Mouse (Mus musculus) C2C12 (cell line): Measurements from ENCODE around the gene Tmem107. TPM values are rescaled to one million over a fixed set of nuclear protein-coding genes. Genes with fewer than 3 reads are reported as not detected.

Experiments used
- H3K27me3 ChIP-seq: one replicate; pipeline ENCODE4 v1.6.1; 2011; ENCODE audit not compliant: control insufficient read depth, insufficient read depth, insufficient read length
- H3K36me3 ChIP-seq: one replicate; pipeline ENCODE4 v1.6.1; 2011; ENCODE audit not compliant: control insufficient read depth, insufficient read depth
- H3K4me3 ChIP-seq: one replicate; pipeline ENCODE4 v1.5.1; 2011; ENCODE audit warnings: mild to moderate bottlenecking, control low read depth; ENCODE audit not compliant: poor library complexity, insufficient read depth, severe bottlenecking
- H3K79me2 ChIP-seq: one replicate; pipeline ENCODE4 v1.6.1; 2011; ENCODE audit not compliant: control insufficient read depth, insufficient read depth
- H3K79me3 ChIP-seq: one replicate; pipeline ENCODE4 v1.6.1; 2011; ENCODE audit warnings: low read depth, control low read depth
- H3ac ChIP-seq: one replicate; pipeline ENCODE3; 2011; ENCODE audit warnings: low read depth; ENCODE audit not compliant: control insufficient read depth, insufficient read length
- CEBPB ChIP-seq: IDR thresholded peaks from one replicate; pipeline ENCODE4 v1.6.1; 2011; ENCODE audit warnings: low read depth, mild to moderate bottlenecking, control low read depth, moderate library complexity
- CTCF ChIP-seq: IDR thresholded peaks from one replicate; pipeline ENCODE4 v1.5.1; 2011; ENCODE audit not compliant: control insufficient read depth, insufficient read depth, insufficient read length
- FOSL1 ChIP-seq: IDR thresholded peaks from one replicate; pipeline ENCODE4 v1.8.0; 2011; ENCODE audit warnings: mild to moderate bottlenecking, low read length; ENCODE audit not compliant: poor library complexity, insufficient read depth, severe bottlenecking
- MAX ChIP-seq: IDR thresholded peaks from one replicate; pipeline ENCODE4 v1.6.1; 2011; ENCODE audit warnings: mild to moderate bottlenecking, control low read depth
- MYOD1 ChIP-seq: IDR thresholded peaks from one replicate; pipeline ENCODE4 v1.6.1; 2011; ENCODE audit warnings: low read depth; ENCODE audit not compliant: control insufficient read depth, insufficient read length
- MYOG ChIP-seq: IDR thresholded peaks from one replicate; pipeline ENCODE4 v1.6.1; 2011; ENCODE audit not compliant: control insufficient read depth, insufficient read length; ENCODE audit errors: extremely low read depth
- USF1 ChIP-seq: IDR thresholded peaks from one replicate; pipeline ENCODE4 v1.6.1; 2011; ENCODE audit warnings: low read depth, mild to moderate bottlenecking, control low read depth, moderate library complexity
- polyA plus RNA-seq: library from polyadenylated mRNA; unstranded; fragments of >200 nt; fragmentation: generic; extraction: Trizol; gene quantifications from one replicate; pipeline ENCODE4 v1.2.1, GENCODE M21; 2012; ENCODE audit warnings: missing spikeins

Tmem107 gene
- polyA plus RNA-seq, 1 experiment = 41.9 TPM

DNA sequence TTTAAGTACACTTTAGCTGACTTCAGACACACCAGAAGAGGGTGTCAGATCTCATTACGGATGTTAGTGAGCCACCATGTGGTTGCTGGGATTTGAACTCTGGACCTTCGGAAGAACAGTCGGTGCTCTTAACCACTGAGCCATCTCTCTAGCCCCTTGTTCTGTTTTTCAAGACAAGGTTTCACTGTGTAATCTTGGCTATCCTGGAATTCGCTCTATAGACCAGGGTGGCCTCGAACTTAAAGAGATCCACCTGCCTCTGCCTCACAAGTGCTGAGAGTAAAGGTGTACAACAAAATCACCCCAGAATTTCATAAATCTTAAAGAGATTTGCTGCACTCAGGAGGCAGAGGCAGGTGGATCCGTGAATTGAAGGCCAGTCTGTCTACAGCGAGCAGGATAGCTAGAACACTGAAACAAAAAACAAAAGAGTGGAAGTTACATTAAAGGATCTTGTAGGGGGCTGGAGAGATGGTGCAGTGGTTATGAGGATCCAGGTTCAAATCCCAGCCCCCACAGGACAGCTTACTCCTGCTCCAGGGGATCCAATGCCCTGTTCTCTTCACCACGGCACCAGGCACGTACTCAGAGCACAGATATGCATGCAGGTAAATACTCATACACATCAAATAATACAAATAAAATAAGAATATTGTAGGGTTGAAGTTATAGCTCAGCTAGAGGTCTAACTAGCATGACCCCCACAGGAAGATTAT, 5.3 kb downstream of the Tmem107 start:
- Histone ChIP-seq H3ac (no peak overlapping the region), H3K27me3 (no peaks in the 10 kb centered on the region), H3K79me2 (no peaks in the 10 kb centered on the region), H3K4me3 (no peak overlapping the region), H3K36me3 (no peaks in the 10 kb centered on the region), H3K79me3 (no peaks in the 10 kb centered on the region)
- no peak for TF ChIP-seq CEBPB
- TF ChIP-seq USF1 = no peak
- TF ChIP-seq MYOD1 = no peak
- no peak for TF ChIP-seq MYOG
- no peak for TF ChIP-seq MAX
- TF ChIP-seq FOSL1 = no peak
- TF ChIP-seq CTCF = no peak

DNA sequence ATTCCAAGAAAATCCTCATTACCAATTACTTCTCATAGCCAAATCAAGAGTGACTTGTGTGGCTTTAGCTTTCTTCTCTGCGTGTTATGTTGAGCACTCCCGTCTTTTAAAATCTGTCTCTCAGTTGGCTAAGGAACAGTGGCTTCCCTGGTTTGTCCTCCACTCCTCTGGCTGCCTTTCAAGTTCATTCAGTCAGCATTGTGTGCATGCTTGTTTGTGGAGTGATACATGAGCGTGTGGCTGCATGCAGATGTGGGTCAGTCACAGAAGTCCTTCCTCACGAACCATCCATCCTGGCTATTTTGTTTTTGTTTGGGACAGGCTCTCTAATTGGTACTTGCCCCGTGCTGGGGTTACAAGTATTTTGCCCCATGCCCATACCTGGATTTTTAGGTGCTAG, 6.0 kb downstream of the Tmem107 start:
- H3K79me2 ChIP-seq = no peaks in the 10 kb centered on the region
- TF ChIP-seq CTCF (no peak), MYOD1 (no peak), MAX (no peak), USF1 (no peak), FOSL1 (no peak), MYOG (no peak), CEBPB (no peak)
- H3K36me3 ChIP-seq = no peaks in the 10 kb centered on the region
- H3K27me3 ChIP-seq = no peaks in the 10 kb centered on the region
- H3ac ChIP-seq = no peak overlapping the region
- no peaks in the 10 kb centered on the region for H3K79me3 ChIP-seq
- H3K4me3 ChIP-seq = no peak overlapping the region

DNA sequence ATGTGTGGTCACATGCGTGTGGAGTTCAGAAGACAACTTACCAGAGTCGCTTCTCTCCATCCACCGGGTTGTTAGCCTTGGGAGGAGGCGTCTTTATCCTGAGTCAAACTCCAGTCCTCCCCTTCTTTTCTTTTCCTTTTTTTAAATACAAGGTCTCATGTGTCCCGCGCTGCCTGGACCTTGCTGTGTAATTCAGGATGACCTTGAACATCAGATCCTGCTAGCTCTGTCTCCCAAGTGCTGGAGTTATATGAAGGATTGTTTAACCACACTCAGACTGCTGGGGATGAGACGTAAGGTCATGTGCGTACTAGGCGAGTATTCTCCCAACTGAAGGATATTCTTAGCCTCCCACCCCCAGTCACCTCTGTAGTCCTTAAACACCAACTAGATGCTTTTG, 6.7 kb downstream of the Tmem107 start:
- Histone ChIP-seq H3K36me3 (no peaks in the 10 kb centered on the region), H3K4me3 (no peak overlapping the region), H3K79me3 (no peaks in the 10 kb centered on the region), H3K27me3 (no peaks in the 10 kb centered on the region), H3ac (no peak overlapping the region), H3K79me2 (no peaks in the 10 kb centered on the region)
- TF ChIP-seq MAX (no peak), USF1 (no peak), FOSL1 (no peak), CTCF (no peak), CEBPB (no peak)

DNA sequence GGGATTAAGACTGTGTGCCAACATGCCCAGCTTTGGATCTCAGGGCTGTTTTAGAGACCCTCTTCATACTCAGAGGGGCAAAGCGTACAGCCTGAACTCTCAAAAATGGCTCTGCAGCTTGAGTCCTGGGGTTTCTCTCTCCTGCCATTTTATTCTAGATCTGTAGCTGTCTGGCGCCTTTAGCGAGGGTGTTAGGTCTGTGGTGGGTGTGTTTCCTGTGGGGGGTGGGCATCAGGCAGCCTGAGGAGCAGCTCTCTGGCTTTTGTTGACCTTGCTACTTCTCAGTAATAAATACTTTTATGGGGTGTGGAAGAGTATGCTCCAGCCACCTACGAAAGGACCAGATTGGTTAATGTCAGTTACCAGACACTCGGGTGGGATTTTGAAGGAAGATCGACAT, 7.4 kb downstream of the Tmem107 start:
- Histone ChIP-seq H3ac (no peak overlapping the region), H3K79me2 (no peaks in the 10 kb centered on the region), H3K79me3 (no peaks in the 10 kb centered on the region), H3K27me3 (no peaks in the 10 kb centered on the region), H3K4me3 (no peak overlapping the region), H3K36me3 (no peaks in the 10 kb centered on the region)
- TF ChIP-seq MYOD1 (no peak), MAX (no peak), FOSL1 (no peak)

DNA sequence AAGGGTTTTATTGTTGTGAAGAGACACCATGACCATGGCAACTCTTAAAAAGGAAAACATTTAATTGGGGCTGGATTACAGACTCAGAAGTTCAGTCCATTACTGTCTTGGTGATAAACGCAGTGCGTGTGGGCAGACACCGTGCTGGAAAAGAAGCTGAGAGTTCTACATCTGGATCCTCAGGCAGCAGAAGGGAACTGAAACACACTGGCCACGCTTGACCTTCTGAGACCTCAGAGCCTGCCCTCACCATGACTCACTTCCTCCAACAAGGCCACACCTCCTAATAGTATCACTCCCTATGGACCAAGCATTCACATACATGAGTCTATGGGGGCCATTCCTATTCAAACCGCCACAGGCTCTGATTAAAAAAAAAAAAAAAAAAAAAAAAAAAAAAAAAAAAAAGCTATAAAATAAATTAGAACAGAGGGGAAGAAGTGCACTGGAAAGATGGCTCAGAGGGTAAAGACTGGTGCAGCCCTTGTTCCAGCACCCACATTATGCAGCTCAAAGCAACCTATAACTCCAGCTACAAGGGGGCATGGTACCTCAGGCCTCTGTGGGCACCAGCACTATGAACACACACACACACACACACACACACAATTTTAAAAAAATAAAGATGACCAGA, 8.3 kb downstream of the Tmem107 start:
- TF ChIP-seq MYOG = no peak
- TF ChIP-seq FOSL1 = peak; percentile 36
- no peak for TF ChIP-seq CEBPB
- TF ChIP-seq CTCF = no peak
- TF ChIP-seq MAX = peak; percentile 66
- TF ChIP-seq USF1 = no peak
- no peak for TF ChIP-seq MYOD1
- Histone ChIP-seq H3K27me3 (no peaks in the 10 kb centered on the region), H3K4me3 (no peak overlapping the region)

DNA sequence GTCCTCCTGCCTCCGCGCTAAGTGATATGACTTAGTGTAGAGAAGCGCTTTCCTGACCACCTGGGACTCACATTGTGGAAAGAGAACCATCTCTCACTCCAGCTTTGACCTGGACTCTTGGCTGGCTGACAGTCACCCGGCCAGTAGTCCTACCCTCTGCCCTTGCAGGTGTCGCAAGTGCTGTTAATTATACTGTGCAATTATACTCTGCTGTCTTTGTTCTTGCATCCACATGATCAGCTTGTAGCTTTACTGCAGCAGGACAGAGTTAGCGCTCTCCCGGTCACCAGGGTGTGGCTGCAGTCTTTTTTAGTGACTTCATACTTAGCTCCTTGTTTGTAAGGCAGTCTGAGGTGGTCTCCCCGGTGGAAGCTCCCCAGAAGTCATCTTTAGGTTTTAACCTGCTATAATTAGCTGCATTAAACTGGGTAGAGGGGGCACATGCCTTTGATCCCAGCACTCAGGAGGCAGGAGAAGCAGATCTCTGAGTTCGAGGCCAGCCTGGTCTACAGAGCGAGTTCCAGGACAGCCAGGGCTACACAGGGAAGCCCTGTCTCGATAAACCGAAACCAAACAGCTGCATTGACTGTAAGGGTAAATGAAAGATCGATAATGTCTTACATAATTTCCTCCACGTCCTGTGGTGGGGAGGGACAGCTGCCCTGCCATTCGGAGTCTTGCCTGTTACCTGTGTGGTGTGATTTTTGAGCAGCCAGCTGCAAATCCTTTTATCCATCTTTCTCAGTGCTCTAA, 9.7 kb downstream of the Tmem107 start:
- no peak overlapping the region for H3ac ChIP-seq
- TF ChIP-seq MAX (no peak), CTCF (no peak), USF1 (no peak), FOSL1 (no peak), MYOG (no peak), CEBPB (no peak), MYOD1 (no peak)
- no peaks in the 10 kb centered on the region for H3K79me3 ChIP-seq
- no peaks in the 10 kb centered on the region for H3K27me3 ChIP-seq
- H3K36me3 ChIP-seq = no peaks in the 10 kb centered on the region
- no peaks in the 10 kb centered on the region for H3K79me2 ChIP-seq
- H3K4me3 ChIP-seq = no peak overlapping the region

More for the DNA sequence above, 8.3 kb downstream of the Tmem107 start:
- H3K36me3 ChIP-seq = no peaks in the 10 kb centered on the region
- H3K79me3 ChIP-seq = no peaks in the 10 kb centered on the region
- H3ac ChIP-seq = no peak overlapping the region
- H3K79me2 ChIP-seq = no peaks in the 10 kb centered on the region
